Mouse (Mus musculus) heart, adult 2 months (tissue): ENCODE data around the gene Trio. TPM values are rescaled to one million over a fixed set of nuclear protein-coding genes. Genes with fewer than 3 reads are reported as not detected.
A peak's percentile ranks its signal among the peaks of the same experiment; 100 is the strongest.

ENCODE experiments used
- DNase-seq, 2 experiments: peaks; one replicate each; pipeline ENCODE4 v3.0.0; 2021
- H3K27ac ChIP-seq: fragments of 200-600 bp; 2 replicates; pipeline ENCODE4 v1.8.1; 2022
- H3K27me3 ChIP-seq: fragments of 200-500 bp; 2 replicates; pipeline ENCODE4 v1.6.1; 2012; ENCODE audit warnings: mild to moderate bottlenecking, low read length, inconsistent platforms, mixed read lengths; ENCODE audit not compliant: control insufficient read depth, insufficient read depth
- H3K36me3 ChIP-seq: fragments of 200-500 bp; 2 replicates; pipeline ENCODE4 v1.6.1; 2012; ENCODE audit warnings: low read length, inconsistent platforms; ENCODE audit not compliant: control insufficient read depth, insufficient read depth
- H3K4me1 ChIP-seq: fragments of 200-500 bp; 2 replicates; pipeline ENCODE4 v1.6.1; 2011; ENCODE audit warnings: low read length; ENCODE audit not compliant: control insufficient read depth, insufficient read depth
- H3K4me3 ChIP-seq: fragments of 200-600 bp; 2 replicates; pipeline ENCODE4 v1.8.1; 2022
- H3K79me2 ChIP-seq: fragments of 200-500 bp; replicated peaks from 2 replicates; pipeline ENCODE4 v1.6.1; 2012; ENCODE audit warnings: mild to moderate bottlenecking, inconsistent platforms, low read length, moderate library complexity, mixed read lengths; ENCODE audit not compliant: control insufficient read depth, insufficient read depth
- H3K9ac ChIP-seq: fragments of 200-500 bp; 2 replicates; pipeline ENCODE4 v1.6.1; 2012; ENCODE audit warnings: low read depth, mild to moderate bottlenecking, control low read depth, inconsistent platforms, low read length, mixed read lengths
- CTCF ChIP-seq: fragments of 200-600 bp; IDR thresholded peaks from 2 replicates; pipeline ENCODE4 v1.8.1; 2022; ENCODE audit warnings: antibody characterized with exemption, mild to moderate bottlenecking, moderate library complexity
- EP300 ChIP-seq: fragments of 200-500 bp; IDR thresholded peaks from 2 replicates; pipeline ENCODE4 v1.6.1; 2011; ENCODE audit warnings: low read depth, low read length, control low read depth; ENCODE audit not compliant: insufficient read depth
- POLR2A ChIP-seq: fragments of 200-500 bp; IDR thresholded peaks from 2 replicates; pipeline ENCODE4 v1.6.1; 2011; ENCODE audit warnings: mild to moderate bottlenecking, low read depth, low read length, control low read depth; ENCODE audit not compliant: insufficient read depth
- WGBS: fragments of 180-500 bp; shearing (Covaris S2); methylation state at CpG from one replicate; pipeline ENCODE4 v1.1.7; 2018; 5-methylcytosine and 5-hydroxymethylcytosine counted together
- intact Hi-C: fragments of 180-260 bp; cut with DNase I; formaldehyde crosslinking; loops from one replicate; pipeline ENCODE4 v1.15.1; 2025
- polyA plus RNA-seq: library from polyadenylated mRNA; depleted of rRNA; stranded (reverse); fragments of >200 nt; gene quantifications from 2 replicates; pipeline ENCODE4 v1.2.3, GENCODE M21; 2012
- total RNA-seq, 2 experiments: library from RNA; stranded (reverse); gene quantifications; 2 replicates each; pipeline ENCODE4 v1.2.3; 2021

Gene Trio
- total and polyA plus RNA-seq, 3 experiments: 28.0 to 44.2 (median 33.8) TPM

DNA sequence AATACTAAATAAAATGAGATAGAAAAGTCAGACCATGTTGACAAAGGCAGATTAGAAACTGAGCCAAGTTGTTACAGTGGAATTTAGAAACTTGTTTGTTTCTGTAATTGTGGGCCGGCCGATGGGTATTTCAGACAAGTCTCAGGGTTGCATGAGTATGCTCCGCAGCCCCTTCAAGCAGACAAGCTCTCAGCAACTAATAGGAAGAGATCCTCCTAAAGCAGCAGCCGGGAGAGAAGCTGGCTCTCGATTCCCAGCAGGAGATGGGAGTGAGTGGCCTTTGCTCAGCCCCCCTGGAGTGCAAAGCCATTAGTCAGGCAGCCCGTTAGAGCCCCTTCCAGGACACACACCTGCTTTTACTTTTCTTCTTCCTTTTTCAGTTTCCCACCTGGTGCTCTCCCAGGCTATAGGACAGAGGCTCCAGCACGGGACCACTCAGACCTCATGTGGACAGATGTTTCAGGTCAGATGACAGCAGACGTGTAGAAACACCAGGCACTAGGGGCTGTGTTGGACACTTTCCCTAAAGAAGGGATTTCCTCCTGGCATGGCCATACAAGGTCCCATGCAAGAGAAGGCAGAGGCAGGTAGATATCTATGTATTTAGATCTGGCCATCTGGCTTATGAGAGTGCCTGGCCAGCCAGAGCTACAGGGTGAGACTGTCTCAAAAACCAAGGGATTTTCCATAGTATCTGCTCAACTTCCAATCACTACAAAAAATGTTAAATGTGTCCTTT lies 26.9 kb downstream of the Trio start:
- H3K9ac ChIP-seq: no peak overlapping the region
- peaks cover 17% of the 10 kb centered on the region for H3K36me3 ChIP-seq
- peaks cover 6% of the 10 kb centered on the region for H3K79me2 ChIP-seq
- peak overlapping the region; percentile 3; the same call in 1 of the 2 replicates for H3K27ac ChIP-seq
- intact Hi-C loops: no loop called here
- no peak for DNase-seq
- H3K27me3 ChIP-seq: no peaks in the 10 kb centered on the region
- WGBS: 50% methylated on average over 8 of the region's 8 CpGs
- H3K4me3 ChIP-seq: no peak overlapping the region
- TF ChIP-seq CTCF (no peak), EP300 (no peak), POLR2A (no peak)
- H3K4me1 ChIP-seq: peaks cover 27% of the 10 kb centered on the region

DNA sequence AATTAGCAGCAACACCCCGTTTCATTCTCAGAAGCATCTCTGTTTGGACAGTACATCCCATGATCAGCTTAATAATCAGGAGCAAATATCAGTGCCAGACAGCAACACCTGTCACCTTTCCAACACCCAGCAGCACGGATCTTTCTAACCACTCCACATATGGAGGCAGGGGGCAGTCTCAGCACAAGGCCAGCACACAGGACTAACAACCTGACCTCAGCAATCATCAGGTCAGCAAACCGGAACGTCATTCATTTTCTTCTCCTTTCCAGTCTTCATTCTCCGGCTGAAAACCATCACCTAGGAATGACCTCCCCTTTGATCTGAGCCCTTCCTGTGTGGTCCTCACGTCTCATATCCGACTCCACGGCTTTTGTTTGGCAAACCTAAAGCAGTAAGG lies 27.7 kb downstream of the Trio start:
- H3K27ac ChIP-seq: peak overlapping the region; percentile 57
- peaks cover 13% of the 10 kb centered on the region for H3K36me3 ChIP-seq
- 31% methylated on average over 8 of the region's 8 CpGs for WGBS
- H3K79me2 ChIP-seq: peaks cover 4% of the 10 kb centered on the region
- TF ChIP-seq CTCF (peak; percentile 30), POLR2A (no peak)
- no peak for DNase-seq
- no peaks in the 10 kb centered on the region for H3K27me3 ChIP-seq
- no peak overlapping the region for H3K9ac ChIP-seq
- no peak overlapping the region for H3K4me3 ChIP-seq
- intact Hi-C loops: no loop called here
- H3K4me1 ChIP-seq: peaks cover 29% of the 10 kb centered on the region

DNA sequence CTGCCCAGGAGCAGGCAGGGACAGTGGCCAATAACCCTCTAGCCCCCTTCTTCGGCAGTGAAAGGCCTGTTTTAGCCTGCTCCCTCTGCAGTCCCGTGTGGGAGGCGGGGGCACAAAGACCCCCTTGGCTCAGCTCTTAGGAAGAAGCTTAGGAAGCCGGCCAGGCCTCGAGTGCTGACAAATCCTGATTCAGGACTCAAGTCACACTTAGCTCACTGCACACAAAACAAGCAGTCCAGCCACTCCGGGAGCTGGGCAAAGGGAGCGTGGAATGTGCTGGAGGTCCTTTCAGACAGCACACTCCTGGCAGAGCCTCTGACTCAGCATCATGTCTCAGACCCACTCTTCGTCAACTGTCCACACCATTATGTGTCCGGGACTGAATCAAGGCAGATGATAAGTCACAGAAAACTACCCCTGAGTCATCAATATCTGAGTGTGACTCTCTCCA lies 28.2 kb downstream of the Trio start:
- no peak overlapping the region for H3K9ac ChIP-seq
- DNase-seq: peak; percentile 48 to 62
- 33% methylated on average over 9 of the region's 9 CpGs for WGBS
- peak overlapping the region; percentile 57 for H3K27ac ChIP-seq
- no peak overlapping the region for H3K4me3 ChIP-seq
- peaks cover 9% of the 10 kb centered on the region for H3K36me3 ChIP-seq
- TF ChIP-seq EP300 (peak; percentile 55; the same call in 1 of the 2 replicates), POLR2A (no peak)
- intact Hi-C loops: no loop called here
- H3K79me2 ChIP-seq: peaks cover 3% of the 10 kb centered on the region
- peaks cover 28% of the 10 kb centered on the region for H3K4me1 ChIP-seq
- no peaks in the 10 kb centered on the region for H3K27me3 ChIP-seq

DNA sequence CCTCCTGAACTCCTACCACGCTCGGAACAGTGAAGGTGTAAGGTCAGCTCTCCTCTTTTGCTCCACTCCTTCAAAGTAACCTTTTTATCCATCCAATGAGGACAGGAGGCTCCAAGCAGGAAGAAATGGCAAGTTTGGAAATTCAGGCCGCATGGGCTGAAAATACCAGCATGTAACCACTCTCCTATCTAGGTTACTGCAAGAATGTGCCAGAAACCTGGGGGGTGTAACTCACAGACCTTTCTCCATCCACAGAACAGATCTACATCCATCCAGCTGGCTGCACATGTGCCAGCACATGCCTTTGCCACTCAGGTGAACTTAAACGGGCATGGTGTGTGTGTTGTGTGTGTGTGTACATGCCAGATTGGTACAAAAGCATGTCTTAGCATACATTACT lies 28.9 kb downstream of the Trio start:
- peaks cover 3% of the 10 kb centered on the region; the same call in 1 of the 2 replicates for H3K79me2 ChIP-seq
- peaks cover 13% of the 10 kb centered on the region for H3K36me3 ChIP-seq
- no peaks in the 10 kb centered on the region for H3K27me3 ChIP-seq
- intact Hi-C loops: no loop called here
- H3K4me3 ChIP-seq: no peak overlapping the region
- no peak overlapping the region for H3K9ac ChIP-seq
- no peak for DNase-seq
- peaks cover 28% of the 10 kb centered on the region for H3K4me1 ChIP-seq
- TF ChIP-seq CTCF: no peak
- TF ChIP-seq POLR2A: no peak
- no peak for TF ChIP-seq EP300
- H3K27ac ChIP-seq: peak overlapping the region; percentile 57; the same call in 1 of the 2 replicates
- WGBS: 66% methylated on average over 4 of the region's 4 CpGs

DNA sequence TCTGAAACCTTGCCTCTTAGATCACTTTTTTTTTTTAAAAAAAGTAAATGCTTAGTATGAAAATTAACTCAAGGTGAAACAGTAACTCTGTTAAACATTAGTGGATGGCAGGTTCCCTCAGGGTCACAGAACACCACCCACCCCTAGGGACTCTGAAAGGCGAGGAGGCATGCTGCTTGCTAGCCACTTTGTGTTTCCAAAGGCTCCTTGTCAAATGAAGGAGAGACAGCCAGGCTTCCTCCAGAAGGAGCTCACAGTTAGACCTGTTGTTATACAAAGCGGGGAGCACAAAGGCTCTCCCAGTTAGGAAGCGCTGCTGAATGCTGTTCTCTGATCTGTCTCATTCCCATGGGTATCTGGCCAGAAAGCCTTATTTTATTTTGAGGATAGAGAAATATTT lies 30.2 kb downstream of the Trio start:
- no peak overlapping the region for H3K27ac ChIP-seq
- peaks cover 29% of the 10 kb centered on the region for H3K4me1 ChIP-seq
- H3K4me3 ChIP-seq: no peak overlapping the region
- no peaks in the 10 kb centered on the region for H3K27me3 ChIP-seq
- whole genome bisulfite sequencing: 71% methylated on average over 3 of the region's 3 CpGs
- intact Hi-C loops: no loop called here
- no peak for DNase-seq
- peaks cover 7% of the 10 kb centered on the region for H3K36me3 ChIP-seq
- no peak for TF ChIP-seq POLR2A
- no peak for TF ChIP-seq CTCF
- no peak overlapping the region for H3K9ac ChIP-seq
- peaks cover 4% of the 10 kb centered on the region; the same call in 1 of the 2 replicates for H3K79me2 ChIP-seq

DNA sequence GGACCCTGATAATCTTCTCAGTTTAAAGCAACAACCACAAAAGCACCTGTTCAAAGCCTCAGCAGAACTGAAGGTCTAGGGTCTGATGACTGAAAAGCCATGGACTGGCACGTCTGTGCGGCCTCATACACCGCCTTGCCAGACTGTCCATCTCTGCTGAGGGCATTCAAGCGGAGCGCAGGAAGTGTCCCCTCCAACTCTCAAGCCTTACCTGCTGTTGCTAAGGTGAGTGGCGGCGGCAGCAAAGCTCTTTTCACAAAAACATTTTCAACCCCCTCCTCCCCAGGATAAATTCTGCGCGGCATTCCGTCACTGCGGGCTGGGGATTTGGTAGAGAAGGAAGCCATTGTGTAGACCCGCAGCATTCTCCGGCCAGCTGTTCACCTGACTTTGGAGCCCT lies 30.8 kb downstream of the Trio start:
- Histone ChIP-seq H3K27ac (no peak overlapping the region), H3K36me3 (0 out of 2 replicates have a peak, but pooled peaks cover 4% of the 10 kb centered on the region), H3K9ac (no peak overlapping the region), H3K79me2 (peaks cover 4% of the 10 kb centered on the region; the same call in 1 of the 2 replicates), H3K4me1 (peaks cover 27% of the 10 kb centered on the region), H3K27me3 (no peaks in the 10 kb centered on the region), H3K4me3 (no peak overlapping the region)
- 93% methylated on average over 13 of the region's 13 CpGs for WGBS
- DNase-seq: no peak
- TF ChIP-seq EP300 (no peak), CTCF (no peak), POLR2A (no peak)
- intact Hi-C loops: no loop called here
